Mouse (Mus musculus) stomach, postnatal 0 days (tissue): ENCODE results near the gene 4933425L06Rik.

Source experiments
- CTCF ChIP-seq: IDR thresholded peaks from 2 replicates; pipeline ENCODE4 v1.5.1; 2016; ENCODE audit warnings: antibody characterized with exemption, low read depth, mild to moderate bottlenecking, moderate library complexity
- EP300 ChIP-seq: optimal IDR thresholded peaks from 2 replicates; pipeline ENCODE3; 2016; ENCODE audit warnings: antibody characterized with exemption

DNA sequence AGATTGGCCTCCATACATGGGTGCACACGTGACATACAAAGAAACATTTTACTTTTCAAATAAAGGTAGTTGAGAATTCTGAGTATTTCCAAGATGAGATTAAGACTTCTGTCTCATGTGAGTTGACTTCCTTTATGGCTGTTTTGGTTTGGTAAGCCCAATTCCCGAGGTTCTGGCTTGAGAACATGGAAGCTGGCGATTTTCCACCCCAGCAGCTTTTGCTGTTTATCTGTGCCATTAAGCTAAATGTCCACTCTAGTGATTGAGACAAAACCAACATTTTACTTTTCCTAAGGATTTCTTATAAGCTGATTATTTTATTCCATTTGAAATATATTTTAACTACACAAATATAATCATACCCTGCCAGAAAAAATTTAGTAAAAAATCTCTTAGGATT is 68.1 kb downstream of the 4933425L06Rik start:
- TF ChIP-seq CTCF (no peak), EP300 (no peak)
